Mouse (Mus musculus) splenic B cell, adult 2 months (primary cell): ENCODE data around the gene Tut7.
"Not testable (repeated sequence)": the region's sequence is repeated elsewhere in the genome, so short reads cannot be mapped to it uniquely, and the experiment has no call there.

Source experiments
- DNase-seq: peaks from one replicate; pipeline ENCODE4 v3.0.0-alpha.2; 2011; ENCODE audit warnings: low read depth, low spot score
- H3K27me3 ChIP-seq: 2 replicates; pipeline ENCODE4 v1.6.1; 2012; ENCODE audit warnings: mild to moderate bottlenecking, low read length, moderate library complexity, mixed read lengths; ENCODE audit not compliant: control insufficient read depth, poor library complexity, insufficient read depth, severe bottlenecking
- H3K36me3 ChIP-seq: 2 replicates; pipeline ENCODE4 v1.6.1; 2012; ENCODE audit warnings: mild to moderate bottlenecking, low read length, moderate library complexity, mixed read lengths; ENCODE audit not compliant: control insufficient read depth, poor library complexity, insufficient read depth, severe bottlenecking

The Tut7 gene

GRCm38 (mm10) chr13:59822507-59823462 lies at the start of gene Tut7:
Gene Tut7 (minus strand): TSS chr13:59823147.
- peak; percentile 96 for DNase-seq

GRCm38 (mm10) chr13:59872446-59872845 lies 49.5 kb upstream of the Tut7 start:
- Histone ChIP-seq H3K36me3 (no peaks in the 10 kb centered on the region), H3K27me3 (no peaks in the 10 kb centered on the region)
- no peak for DNase-seq

More at GRCm38 (mm10) chr13:59822507-59823462, at the start of gene Tut7:
- Histone ChIP-seq H3K36me3 (peaks cover 4% of the 10 kb centered on the region; the same call in 1 of the 2 replicates), H3K27me3 (no peaks in the 10 kb centered on the region)

GRCm38 (mm10) chr13:59870004-59870403 lies 47.1 kb upstream of the Tut7 start:
- DNase-seq = no peak

GRCm38 (mm10) chr13:59868011-59868649 lies 45.2 kb upstream of the Tut7 start:
- Histone ChIP-seq H3K27me3 (no peaks in the 10 kb centered on the region), H3K36me3 (no peaks in the 10 kb centered on the region)
- DNase-seq = no peak

More at GRCm38 (mm10) chr13:59870004-59870403, 47.1 kb upstream of the Tut7 start:
- Histone ChIP-seq H3K27me3 (no peaks in the 10 kb centered on the region), H3K36me3 (no peaks in the 10 kb centered on the region)

- no peaks in the 10 kb centered on the region for H3K27me3 ChIP-seq
- no peak for DNase-seq
- H3K36me3 ChIP-seq = no peaks in the 10 kb centered on the region
Measured at GRCm38 (mm10) chr13:59867103-59867502, 44.2 kb upstream of the Tut7 start.

GRCm38 (mm10) chr13:59859515-59859914 lies 36.6 kb upstream of the Tut7 start:
- Histone ChIP-seq H3K36me3 (no peaks in the 10 kb centered on the region), H3K27me3 (no peaks in the 10 kb centered on the region)
- DNase-seq = no peak

- H3K27me3 ChIP-seq = no peaks in the 10 kb centered on the region
- H3K36me3 ChIP-seq = no peaks in the 10 kb centered on the region
- peak; percentile 43 for DNase-seq
Measured at GRCm38 (mm10) chr13:59856286-59857070, 33.5 kb upstream of the Tut7 start.

GRCm38 (mm10) chr13:59853471-59853870 lies 30.5 kb upstream of the Tut7 start:
- Histone ChIP-seq H3K36me3 (no peaks in the 10 kb centered on the region), H3K27me3 (no peaks in the 10 kb centered on the region)
- DNase-seq = no peak

- no peaks in the 10 kb centered on the region for H3K36me3 ChIP-seq
- no peak for DNase-seq
- no peaks in the 10 kb centered on the region for H3K27me3 ChIP-seq
Measured at GRCm38 (mm10) chr13:59850373-59850772, 27.4 kb upstream of the Tut7 start.

- Histone ChIP-seq H3K27me3 (no peaks in the 10 kb centered on the region), H3K36me3 (no peaks in the 10 kb centered on the region)
- DNase-seq = no peak
Measured at GRCm38 (mm10) chr13:59844661-59845060, 21.7 kb upstream of the Tut7 start.

GRCm38 (mm10) chr13:59843976-59844375 lies 21.0 kb upstream of the Tut7 start:
- DNase-seq = no peak
- no peaks in the 10 kb centered on the region for H3K27me3 ChIP-seq
- H3K36me3 ChIP-seq = no peaks in the 10 kb centered on the region

GRCm38 (mm10) chr13:59842226-59843210 lies 19.6 kb upstream of the Tut7 start:
- H3K27me3 ChIP-seq = no peaks in the 10 kb centered on the region
- peak; percentile 85 for DNase-seq
- H3K36me3 ChIP-seq = no peaks in the 10 kb centered on the region

GRCm38 (mm10) chr13:59841761-59842160 lies 18.8 kb upstream of the Tut7 start:
- not testable (repeated sequence) for DNase-seq, H3K36me3 ChIP-seq, H3K27me3 ChIP-seq
